8 mouse cellular contexts compared by ENCODE assay signal in the genomic region with DNA sequence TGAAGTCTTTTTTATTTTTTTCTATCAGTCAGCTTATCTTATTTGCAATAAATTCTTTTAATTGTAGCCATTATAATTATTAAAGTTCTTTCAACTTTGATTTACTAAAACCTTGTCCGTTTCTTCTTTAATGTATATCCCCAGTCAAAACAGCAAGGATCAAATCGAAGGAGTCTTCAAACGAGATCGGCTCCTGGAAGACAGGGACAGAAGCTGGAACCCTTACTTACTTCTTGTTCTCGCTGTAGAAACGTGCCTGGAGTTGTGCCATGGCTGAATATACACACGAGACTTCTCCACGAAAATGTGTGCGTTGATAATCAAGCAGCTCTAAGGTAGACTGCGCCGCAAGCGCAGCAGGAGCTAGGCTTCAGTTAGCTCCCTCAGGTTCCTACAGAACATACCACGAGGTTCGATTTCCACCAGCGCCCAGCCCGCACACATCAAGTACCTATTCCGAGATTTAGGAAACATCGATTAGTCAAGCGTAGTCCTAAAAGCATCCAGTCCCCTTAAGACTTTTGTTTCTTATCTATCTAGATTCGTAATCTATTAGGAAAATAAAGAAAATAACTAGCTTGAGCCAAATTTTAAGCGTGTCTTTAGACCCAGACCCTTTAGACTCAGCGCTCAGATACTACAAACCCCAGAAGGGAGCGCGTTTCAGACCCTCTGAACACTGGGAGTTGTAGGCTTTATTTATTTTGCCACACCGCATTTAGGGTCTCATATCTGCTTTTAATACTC. TPM values are rescaled to one million over a fixed set of nuclear protein-coding genes. Genes with fewer than 3 reads are reported as not detected.
DNase-seq lines count a peak whose midpoint lies in the region; ATAC-seq lines count a peak whose summit lies in the region.

No protein-coding gene starts in this region.

- peak overlapping the region; percentile 98 for H3K27ac ChIP-seq in hindbrain, embryonic 14.5 days

- peak overlapping the region; percentile 71 for H3K4me2 ChIP-seq in hindbrain, embryonic 14.5 days (replicated peaks)

- ATAC-seq in hindbrain, embryonic 14.5 days (ENCODE audit: low FRiP score) = peak; percentile 92

- H3K9ac ChIP-seq in hindbrain, embryonic 14.5 days = peak overlapping the region; percentile 81

- peaks cover 15% of the 10 kb centered on the region for H3K36me3 ChIP-seq in hindbrain, embryonic 14.5 days (replicated peaks; ENCODE audit: control insufficient read depth, insufficient read depth)

- peak overlapping the region; percentile 61 for H3K4me3 ChIP-seq in hindbrain, embryonic 14.5 days (replicated peaks; ENCODE audit: low read length)

- WGBS in hindbrain, embryonic 14.5 days = under 1% methylated on average over 25 of the region's 25 CpGs

- no peaks in the 10 kb centered on the region for H3K27me3 ChIP-seq in hindbrain, embryonic 14.5 days (ENCODE audit: control insufficient read depth, insufficient read depth, low read length)

- peak; percentile 82 for DNase-seq in NIH3T3 (ENCODE audit: low read depth)
- peak; percentile 60 for DNase-seq in cerebellum, adult 8-10 months
- peak; percentile 66 to 83 for DNase-seq in frontal cortex, adult 2 months (ENCODE audit: extremely low spot score in 1 of 2, low spot score in 1 of 2)
- DNase-seq in hindbrain, embryonic 14.5 days (ENCODE audit: low spot score) = peak; percentile 77
- DNase-seq in layer of hippocampus, postnatal 36 days = peak; percentile 57 to 58
- peak; percentile 60 for DNase-seq in lung, postnatal 25 days (ENCODE audit: low spot score)
- DNase-seq in retina, postnatal 1 day = peak; percentile 90
- DNase-seq in thymus, postnatal 4 days = peak; percentile 76

- H3K4me1 ChIP-seq in hindbrain, embryonic 14.5 days (replicated peaks; ENCODE audit: control insufficient read depth, insufficient read depth, low read length) = peaks cover 14% of the 10 kb centered on the region

- no peaks in the 10 kb centered on the region for H3K9me3 ChIP-seq in hindbrain, embryonic 14.5 days (ENCODE audit: control insufficient read depth, low read length)

RNA-seq across cellular contexts. Expression of a gene that starts 0.6 kb away (rescaled TPM):
- polyA plus RNA-seq in frontal cortex, adult 2 months (2012; rRNA removed) = 9.7 and 13.2 TPM in 2 replicates
- 9.1 and 11.1 TPM in 2 replicates for polyA plus RNA-seq in hindbrain, embryonic 14.5 days (2014; fragmentation: Nextera tagmentation; extraction: Ambion mirVana)
- 10 to 100 TPM; 27.6 to 31.3 TPM for total RNA-seq in layer of hippocampus, postnatal 36 days (2021)

RNA-seq across cellular contexts. Expression of a gene that starts 1.0 kb away (rescaled TPM):
- polyA plus RNA-seq in frontal cortex, adult 2 months (2012; rRNA removed) = 19.0 and 22.3 TPM in 2 replicates
- polyA plus RNA-seq in hindbrain, embryonic 14.5 days (2014; fragmentation: Nextera tagmentation; extraction: Ambion mirVana) = 46.3 and 53.8 TPM in 2 replicates
- total RNA-seq in layer of hippocampus, postnatal 36 days (2021) = 10 to 100 TPM; 30.1 to 36.1 TPM

RNA-seq across cellular contexts. Expression of a gene that starts 54.5 kb away (rescaled TPM):
- polyA plus RNA-seq in frontal cortex, adult 2 months (2012; rRNA removed) = 26.1 and 29.3 TPM in 2 replicates
- 50.5 and 54.2 TPM in 2 replicates for polyA plus RNA-seq in hindbrain, embryonic 14.5 days (2014; fragmentation: Nextera tagmentation; extraction: Ambion mirVana)
- 10 to 100 TPM; 34.9 to 38.4 TPM for total RNA-seq in layer of hippocampus, postnatal 36 days (2021)

Comparison
In these comparisons a context has a peak if more than half of its experiments do, and no peak if none do; other contexts are left out.
1. Peak in every context shown above with its lines: DNase-seq, ATAC-seq, H3K4me3 ChIP-seq and H3K27ac ChIP-seq.